Mouse (Mus musculus) Patski (cell line): ENCODE data around the gene Ankle1. TPM values are rescaled to one million over a fixed set of nuclear protein-coding genes. Genes with fewer than 3 reads are reported as not detected.
A peak's percentile ranks its signal among the peaks of the same experiment; 100 is the strongest.
"Not testable (repeated sequence)": the region's sequence is repeated elsewhere in the genome, so short reads cannot be mapped to it uniquely, and the experiment has no call there.

Experiments
- ATAC-seq: fragments of 100-300 bp; one replicate; pipeline ENCODE4 v1.8.0; 2021
- CTCF ChIA-PET: fragments of 350-600 bp; sonication (Branson Sonifier 250); formaldehyde crosslinking; loops from one replicate; lab custom pipeline; 2022; ENCODE audit warnings: inconsistent platforms; lab: Charles Lee
- POLR2A ChIA-PET: fragments of 350-600 bp; sonication (Branson Sonifier 250); formaldehyde crosslinking; loops from one replicate; lab custom pipeline; 2022; ENCODE audit warnings: antibody characterized with exemption, inconsistent platforms; lab: Charles Lee
- DNase-seq: peaks from one replicate; pipeline ENCODE4 v3.0.0-alpha.2; 2011; ENCODE audit warnings: low read depth, low spot score
- H3K27me3 ChIP-seq: fragments of 371-371 bp; one replicate; pipeline ENCODE4 v1.5.1; 2021
- CTCF ChIP-seq: fragments of 100-300 bp; IDR thresholded peaks from one replicate; pipeline ENCODE4 v1.5.1; 2021
- in situ Hi-C: fragments of 300-500 bp; cut with MboI; formaldehyde crosslinking; loops from 3 replicates; pipeline ENCODE4 v1.11.1; 2018; ENCODE audit warnings: low pct_unique_long_range_greater_than_20kb, mixed read lengths
- polyA plus RNA-seq: library from polyadenylated mRNA; unstranded; gene quantifications from one replicate; pipeline ENCODE4 v1.2.3, GENCODE M21; 2021

The Ankle1 gene
- polyA plus RNA-seq, 1 experiment from 2014 or later = 9.0 TPM

GRCm38 (mm10) chr8:71406099-71407015 lies 547 bp downstream of the Ankle1 start:
- no peak for TF ChIP-seq CTCF
- ChIA-PET CTCF (interaction anchor here (0.9 to 1.2 kb wide), 6 partner anchors 10 to 33 kb away, joined by 3 to 7 read pairs (median 4); partner anchors contain the start of gene Babam1), POLR2A (interaction anchor here (1.4 kb wide), 1 partner anchor 35 kb away, joined by 4 read pairs; no protein-coding TSS in a partner anchor)
- DNase-seq (no peak), ATAC-seq (peak; percentile 56)
- in situ Hi-C loops = loop anchor here (5.0 kb wide), 1 partner anchor 34 kb away; the partner anchor contains the start of gene Ocel1
- no peaks in the 10 kb centered on the region for H3K27me3 ChIP-seq

- DNase-seq (no peak), ATAC-seq (no peak)
- H3K27me3 ChIP-seq = no peaks in the 10 kb centered on the region
- TF ChIP-seq CTCF = no peak
- in situ Hi-C loops = loop anchor here (5.0 kb wide), 1 partner anchor 35 kb away; the partner anchor contains the start of gene Ocel1
- ChIA-PET CTCF (interaction anchor here (0.9 to 1.1 kb wide), 4 partner anchors 11 to 34 kb away, joined by 3 to 4 read pairs (median 4); partner anchors contain the start of gene Babam1), POLR2A (no interaction called here)
Measured at GRCm38 (mm10) chr8:71407441-71407840, 1.6 kb downstream of the Ankle1 start.

- TF ChIP-seq CTCF = no peak
- ATAC-seq (no peak), DNase-seq (no peak)
- H3K27me3 ChIP-seq = no peaks in the 10 kb centered on the region
- in situ Hi-C loops = loop anchor here (5.0 kb wide), 1 partner anchor 36 kb away; the partner anchor contains the start of gene Ocel1
- ChIA-PET CTCF (no interaction called here), POLR2A (no interaction called here)
Measured at GRCm38 (mm10) chr8:71408231-71408630, 2.4 kb downstream of the Ankle1 start.

GRCm38 (mm10) chr8:71411535-71412273 lies 5.9 kb downstream of the Ankle1 start:
- no peak for TF ChIP-seq CTCF
- no peaks in the 10 kb centered on the region for H3K27me3 ChIP-seq
- ATAC-seq (no peak), DNase-seq (no peak)
- in situ Hi-C loops = no loop called here
- POLR2A ChIA-PET = interaction anchor here (0.6 kb wide), 1 partner anchor 97 kb away, joined by 4 read pairs; no protein-coding TSS in a partner anchor
- CTCF ChIA-PET = interaction anchor here (1.5 kb wide), 1 partner anchor 52 kb away, joined by 3 read pairs; no protein-coding TSS in a partner anchor

- no peak for ATAC-seq
- ChIA-PET POLR2A (no interaction called here), CTCF (no interaction called here)
- no peak for DNase-seq
- TF ChIP-seq CTCF = no peak
- peaks cover 2% of the 10 kb centered on the region for H3K27me3 ChIP-seq
- in situ Hi-C loops = no loop called here
Measured at GRCm38 (mm10) chr8:71422121-71422520, 16.3 kb downstream of the Ankle1 start.

- in situ Hi-C loops, POLR2A ChIA-PET, DNase-seq, ATAC-seq, CTCF ChIA-PET: not testable (repeated sequence)
- H3K27me3 ChIP-seq = peaks cover 13% of the 10 kb centered on the region
Measured at GRCm38 (mm10) chr8:71432935-71433334, 27.1 kb downstream of the Ankle1 start.

- H3K27me3 ChIP-seq = peaks cover 13% of the 10 kb centered on the region
- DNase-seq (no peak), ATAC-seq (no peak)
- no peak for TF ChIP-seq CTCF
- in situ Hi-C loops = no loop called here
- ChIA-PET POLR2A (no interaction called here), CTCF (interaction anchor here (1.0 kb wide), 1 partner anchor 27 kb away, joined by 3 read pairs; no protein-coding TSS in a partner anchor)
Measured at GRCm38 (mm10) chr8:71437041-71437440, 31.2 kb downstream of the Ankle1 start.

- ATAC-seq (no peak), DNase-seq (peak; percentile 15)
- in situ Hi-C loops = loop anchor here (5.0 kb wide), 1 partner anchor 81 kb away; no protein-coding TSS in a partner anchor
- CTCF ChIA-PET = interaction anchor here (0.7 to 4.1 kb wide), 8 partner anchors 16 to 89 kb away, joined by 3 to 29 read pairs (median 6); partner anchors contain the start of genes Abhd8 and Mrpl34
- POLR2A ChIA-PET = no interaction called here
- TF ChIP-seq CTCF = no peak
- peaks cover 9% of the 10 kb centered on the region for H3K27me3 ChIP-seq
Measured at GRCm38 (mm10) chr8:71441404-71441803, 35.6 kb downstream of the Ankle1 start.

- POLR2A ChIA-PET = no interaction called here
- in situ Hi-C loops = no loop called here
- no peak for ATAC-seq
- TF ChIP-seq CTCF = no peak
- DNase-seq = no peak
- no peaks in the 10 kb centered on the region for H3K27me3 ChIP-seq
- CTCF ChIA-PET = interaction anchor here (1.3 to 4.1 kb wide), 2 partner anchors 74 to 85 kb away, joined by 5 to 29 read pairs; no protein-coding TSS in a partner anchor
Measured at GRCm38 (mm10) chr8:71445096-71445495, 39.3 kb downstream of the Ankle1 start.

GRCm38 (mm10) chr8:71451337-71451736 lies 45.5 kb downstream of the Ankle1 start:
- ATAC-seq = no peak
- ChIA-PET CTCF (no interaction called here), POLR2A (no interaction called here)
- no peak for TF ChIP-seq CTCF
- in situ Hi-C loops = no loop called here
- no peak for DNase-seq
- peaks cover 4% of the 10 kb centered on the region for H3K27me3 ChIP-seq
